Mouse (Mus musculus) heart, postnatal 14 days (tissue): ENCODE results near the gene Ntsr2. TPM values are rescaled to one million over a fixed set of nuclear protein-coding genes. Genes with fewer than 3 reads are reported as not detected.

Source experiments
- total RNA-seq, 2 experiments: library from RNA; stranded (reverse); gene quantifications; 2 replicates each; pipeline ENCODE4 v1.2.3; 2021

Gene Ntsr2
- total RNA-seq, 2 experiments from 2014 or later: 7.4 TPM

Other genes with a start within 250 kb of the Ntsr2 start
- gene Lpin1, start 42.4 kb upstream of the Ntsr2 start, total RNA-seq: 100 to 1,000 TPM; 130 to 137 TPM
- under 1 TPM; 0.19 to 0.90 TPM for gene Greb1, start 147.5 kb downstream of the Ntsr2 start, total RNA-seq
- 10 to 100 TPM; 57.2 to 60.7 TPM for gene E2f6, start 157.6 kb downstream of the Ntsr2 start, total RNA-seq
- gene Rock2, start 241.5 kb downstream of the Ntsr2 start, total RNA-seq: 10 to 100 TPM; 83.6 to 87.4 TPM